Mouse (Mus musculus): Measurements from ENCODE around the gene Sh3tc1. TPM values are rescaled to one million over a fixed set of nuclear protein-coding genes. Genes with fewer than 3 reads are reported as not detected.
A peak's percentile ranks its signal among the peaks of the same experiment; 100 is the strongest.

Gene Sh3tc1
- polyA plus RNA-seq, 1 experiment from 2014 or later = 4.0 TPM

- no peak overlapping the region for H3K4me3 ChIP-seq (ENCODE audit: low read depth, low read length)
- no peaks in the 10 kb centered on the region for H3K36me3 ChIP-seq (ENCODE audit: control insufficient read depth, insufficient read depth, low read length)
- no peak overlapping the region for H3K27ac ChIP-seq (ENCODE audit: low read depth, low read length)
- 20% methylated on average over 4 of the region's 4 CpGs for WGBS
- DNase-seq (ENCODE audit: low spot score) (peak; percentile 64), ATAC-seq (replicated peaks; ENCODE audit: low FRiP score) (no peak)
- H3K27me3 ChIP-seq (replicated peaks; ENCODE audit: control insufficient read depth, insufficient read depth, low read length) = no peaks in the 10 kb centered on the region
- H3K4me1 ChIP-seq (replicated peaks; ENCODE audit: control insufficient read depth, insufficient read depth, low read length) = no peaks in the 10 kb centered on the region
- no peak overlapping the region for H3K4me2 ChIP-seq
- H3K9ac ChIP-seq (ENCODE audit: low read depth, low read length) = no peak overlapping the region
- no peaks in the 10 kb centered on the region for H3K9me3 ChIP-seq (ENCODE audit: control insufficient read depth, low read length)
Observed at GRCm38 (mm10) chr5:35746910-35747309, 7.1 kb upstream of the Sh3tc1 start.

GRCm38 (mm10) chr5:35745406-35745805, 5.6 kb upstream of the Sh3tc1 start:
- 73% methylated on average over 5 of the region's 5 CpGs for WGBS
- Histone ChIP-seq H3K4me3 (ENCODE audit: low read depth, low read length) (no peak overlapping the region), H3K9me3 (ENCODE audit: control insufficient read depth, low read length) (no peaks in the 10 kb centered on the region), H3K9ac (ENCODE audit: low read depth, low read length) (no peak overlapping the region), H3K4me1 (replicated peaks; ENCODE audit: control insufficient read depth, insufficient read depth, low read length) (peaks cover 6% of the 10 kb centered on the region; the same call in 1 of the 2 replicates), H3K27me3 (replicated peaks; ENCODE audit: control insufficient read depth, insufficient read depth, low read length) (peaks cover 7% of the 10 kb centered on the region), H3K4me2 (no peak overlapping the region), H3K27ac (ENCODE audit: low read depth, low read length) (no peak overlapping the region), H3K36me3 (ENCODE audit: control insufficient read depth, insufficient read depth, low read length) (no peaks in the 10 kb centered on the region)
- ATAC-seq (replicated peaks; ENCODE audit: low FRiP score) = no peak
- no peak for DNase-seq (ENCODE audit: low spot score)

- Histone ChIP-seq H3K9me3 (ENCODE audit: control insufficient read depth, low read length) (no peaks in the 10 kb centered on the region), H3K9ac (ENCODE audit: low read depth, low read length) (no peak overlapping the region), H3K36me3 (ENCODE audit: control insufficient read depth, insufficient read depth, low read length) (no peaks in the 10 kb centered on the region), H3K27ac (ENCODE audit: low read depth, low read length) (no peak overlapping the region), H3K4me1 (replicated peaks; ENCODE audit: control insufficient read depth, insufficient read depth, low read length) (peaks cover 13% of the 10 kb centered on the region), H3K27me3 (replicated peaks; ENCODE audit: control insufficient read depth, insufficient read depth, low read length) (peaks cover 17% of the 10 kb centered on the region), H3K4me3 (ENCODE audit: low read depth, low read length) (no peak overlapping the region), H3K4me2 (no peak overlapping the region)
- ATAC-seq (replicated peaks; ENCODE audit: low FRiP score) (no peak), DNase-seq (ENCODE audit: low spot score) (no peak)
- WGBS = 77% methylated on average over 7 of the region's 7 CpGs
Observed at GRCm38 (mm10) chr5:35743990-35744722, 4.4 kb upstream of the Sh3tc1 start.

GRCm38 (mm10) chr5:35743238-35743951, 3.6 kb upstream of the Sh3tc1 start:
- WGBS = 65% methylated on average over 8 of the region's 8 CpGs
- H3K4me1 ChIP-seq (replicated peaks; ENCODE audit: control insufficient read depth, insufficient read depth, low read length) = peaks cover 13% of the 10 kb centered on the region
- no peak overlapping the region for H3K27ac ChIP-seq (ENCODE audit: low read depth, low read length)
- H3K9ac ChIP-seq (ENCODE audit: low read depth, low read length) = no peak overlapping the region
- no peaks in the 10 kb centered on the region for H3K9me3 ChIP-seq (ENCODE audit: control insufficient read depth, low read length)
- H3K4me2 ChIP-seq = no peak overlapping the region
- H3K4me3 ChIP-seq (ENCODE audit: low read depth, low read length) = no peak overlapping the region
- DNase-seq (ENCODE audit: low spot score) (no peak), ATAC-seq (replicated peaks; ENCODE audit: low FRiP score) (no peak)
- H3K27me3 ChIP-seq (replicated peaks; ENCODE audit: control insufficient read depth, insufficient read depth, low read length) = peaks cover 17% of the 10 kb centered on the region
- no peaks in the 10 kb centered on the region for H3K36me3 ChIP-seq (ENCODE audit: control insufficient read depth, insufficient read depth, low read length)

- H3K27me3 ChIP-seq (replicated peaks; ENCODE audit: control insufficient read depth, insufficient read depth, low read length) = peaks cover 17% of the 10 kb centered on the region
- no peaks in the 10 kb centered on the region for H3K36me3 ChIP-seq (ENCODE audit: control insufficient read depth, insufficient read depth, low read length)
- ATAC-seq (replicated peaks; ENCODE audit: low FRiP score) = no peak
- H3K4me3 ChIP-seq (ENCODE audit: low read depth, low read length) = no peak overlapping the region
- WGBS = 48% methylated on average over 13 of the region's 13 CpGs
- no peak overlapping the region for H3K27ac ChIP-seq (ENCODE audit: low read depth, low read length)
- no peak overlapping the region for H3K4me2 ChIP-seq
- H3K9ac ChIP-seq (ENCODE audit: low read depth, low read length) = no peak overlapping the region
- no peak for DNase-seq (ENCODE audit: low spot score)
- no peaks in the 10 kb centered on the region for H3K9me3 ChIP-seq (ENCODE audit: control insufficient read depth, low read length)
- H3K4me1 ChIP-seq (replicated peaks; ENCODE audit: control insufficient read depth, insufficient read depth, low read length) = peaks cover 13% of the 10 kb centered on the region
Observed at GRCm38 (mm10) chr5:35741225-35741820, 1.5 kb upstream of the Sh3tc1 start.

- ATAC-seq (replicated peaks; ENCODE audit: low FRiP score) = no peak
Observed at GRCm38 (mm10) chr5:35740716-35741115, 929 bp upstream of the Sh3tc1 start.

GRCm38 (mm10) chr5:35739005-35739404, 782 bp downstream of the Sh3tc1 start:
- Histone ChIP-seq H3K36me3 (ENCODE audit: control insufficient read depth, insufficient read depth, low read length) (no peaks in the 10 kb centered on the region), H3K27ac (ENCODE audit: low read depth, low read length) (no peak overlapping the region), H3K9me3 (ENCODE audit: control insufficient read depth, low read length) (no peaks in the 10 kb centered on the region), H3K9ac (ENCODE audit: low read depth, low read length) (no peak overlapping the region), H3K4me2 (no peak overlapping the region), H3K4me1 (replicated peaks; ENCODE audit: control insufficient read depth, insufficient read depth, low read length) (peaks cover 13% of the 10 kb centered on the region), H3K4me3 (ENCODE audit: low read depth, low read length) (no peak overlapping the region), H3K27me3 (replicated peaks; ENCODE audit: control insufficient read depth, insufficient read depth, low read length) (peaks cover 17% of the 10 kb centered on the region)
- ATAC-seq (replicated peaks; ENCODE audit: low FRiP score) (no peak), DNase-seq (ENCODE audit: low spot score) (no peak)
- WGBS = 78% methylated on average over 2 of the region's 2 CpGs

More at GRCm38 (mm10) chr5:35740716-35741115, 929 bp upstream of the Sh3tc1 start:
- H3K4me3 ChIP-seq (ENCODE audit: low read depth, low read length) = no peak overlapping the region
- no peaks in the 10 kb centered on the region for H3K36me3 ChIP-seq (ENCODE audit: control insufficient read depth, insufficient read depth, low read length)
- H3K27ac ChIP-seq (ENCODE audit: low read depth, low read length) = no peak overlapping the region
- peaks cover 13% of the 10 kb centered on the region for H3K4me1 ChIP-seq (replicated peaks; ENCODE audit: control insufficient read depth, insufficient read depth, low read length)
- H3K9ac ChIP-seq (ENCODE audit: low read depth, low read length) = no peak overlapping the region
- H3K4me2 ChIP-seq = no peak overlapping the region
- 8% methylated on average over 10 of the region's 10 CpGs for WGBS
- no peak for DNase-seq (ENCODE audit: low spot score)
- H3K27me3 ChIP-seq (replicated peaks; ENCODE audit: control insufficient read depth, insufficient read depth, low read length) = peaks cover 17% of the 10 kb centered on the region
- no peaks in the 10 kb centered on the region for H3K9me3 ChIP-seq (ENCODE audit: control insufficient read depth, low read length)

GRCm38 (mm10) chr5:35737231-35737901, 2.4 kb downstream of the Sh3tc1 start:
- WGBS = 80% methylated on average over 20 of the region's 20 CpGs
- no peak overlapping the region for H3K9ac ChIP-seq (ENCODE audit: low read depth, low read length)
- no peak overlapping the region for H3K27ac ChIP-seq (ENCODE audit: low read depth, low read length)
- H3K27me3 ChIP-seq (replicated peaks; ENCODE audit: control insufficient read depth, insufficient read depth, low read length) = peaks cover 17% of the 10 kb centered on the region
- H3K4me1 ChIP-seq (replicated peaks; ENCODE audit: control insufficient read depth, insufficient read depth, low read length) = peaks cover 13% of the 10 kb centered on the region
- ATAC-seq (replicated peaks; ENCODE audit: low FRiP score) (no peak), DNase-seq (ENCODE audit: low spot score) (no peak)
- H3K4me3 ChIP-seq (ENCODE audit: low read depth, low read length) = no peak overlapping the region
- no peaks in the 10 kb centered on the region for H3K9me3 ChIP-seq (ENCODE audit: control insufficient read depth, low read length)
- no peak overlapping the region for H3K4me2 ChIP-seq
- H3K36me3 ChIP-seq (ENCODE audit: control insufficient read depth, insufficient read depth, low read length) = no peaks in the 10 kb centered on the region

Data from liver, embryonic 11.5 days (tissue).